Mouse (Mus musculus): ENCODE results near the gene Tgif1. TPM values are rescaled to one million over a fixed set of nuclear protein-coding genes. Genes with fewer than 3 reads are reported as not detected.

Gene Tgif1
- total and polyA plus RNA-seq, 3 experiments = 5.4 to 47.6 (median 11.0) TPM

DNA sequence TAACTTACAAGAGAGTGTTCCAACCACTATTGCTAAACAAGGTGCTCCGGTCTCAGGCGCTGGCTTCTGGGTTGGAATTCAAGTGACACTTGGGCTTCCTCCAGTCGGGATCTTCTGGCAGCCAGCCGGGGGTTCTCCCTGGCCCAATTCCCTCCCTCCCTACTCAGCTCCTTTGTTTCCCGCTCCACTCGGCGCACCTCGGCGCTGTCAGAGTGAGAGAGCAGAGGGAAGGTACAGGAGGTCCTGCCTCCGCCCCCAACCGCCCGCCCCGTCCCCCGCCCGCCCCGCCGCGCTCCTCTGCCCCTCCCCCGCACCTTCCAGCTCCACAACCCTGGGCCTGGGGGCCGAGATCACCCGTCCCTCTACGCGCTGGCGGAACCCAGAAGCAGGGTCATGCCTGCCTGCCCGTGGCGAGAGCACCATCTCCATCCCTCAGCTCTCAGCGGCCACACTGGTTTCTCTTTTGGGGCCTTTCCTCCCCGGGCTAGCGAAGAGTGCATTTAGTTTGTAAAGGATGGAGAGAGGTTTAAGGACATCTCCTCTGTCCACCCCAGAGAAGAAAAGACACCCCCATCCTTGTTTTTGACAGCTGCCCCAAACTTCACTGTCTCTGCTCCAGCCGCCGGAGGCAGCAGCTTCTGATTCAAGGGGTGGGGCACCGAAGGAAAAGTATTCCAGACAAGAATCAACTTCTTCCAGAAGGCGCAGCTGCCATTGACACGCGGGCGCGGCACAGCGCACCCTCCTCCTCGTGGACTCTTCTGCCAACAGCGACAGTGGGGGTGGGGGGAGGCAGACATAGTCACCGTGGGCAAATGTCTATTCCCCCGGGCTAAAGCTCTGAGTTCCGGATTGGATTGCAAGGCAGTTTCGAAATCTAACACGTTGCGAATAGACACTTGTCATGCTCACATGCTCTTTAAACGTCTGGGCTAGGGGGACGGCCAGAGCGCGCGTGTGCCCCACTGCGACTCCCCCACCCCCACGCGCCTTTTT is 2.1 kb downstream of the Tgif1 start:
- H3K36me3 ChIP-seq (replicated peaks) = peaks cover 2% of the 10 kb centered on the region
- H3K4me3 ChIP-seq (ENCODE audit: low read depth, low read length) = peak overlapping the region; percentile 75
- TF ChIP-seq TAL1 (conservative IDR thresholded peaks at IDR 0.05; ENCODE audit: low read depth, low read length) (no peak), GATA2 (IDR thresholded peaks at IDR 0.05; ENCODE audit: borderline replicate concordance, low read depth, low read length) (no peak), CTCF (IDR thresholded peaks at IDR 0.05; ENCODE audit: low read depth, low read length) (no peak), GATA1 (IDR thresholded peaks at IDR 0.05; ENCODE audit: borderline replicate concordance, low read length) (no peak), POLR2AphosphoS5 (IDR thresholded peaks at IDR 0.05; ENCODE audit: insufficient replicate concordance, low read depth, low read length) (no peak)
- peaks cover 24% of the 10 kb centered on the region for H3K9me3 ChIP-seq (replicated peaks)
- ATAC-seq (ENCODE audit: extremely low read depth, insufficient number of reproducible peaks, low FRiP score, poor library complexity, severe bottlenecking) (peak; percentile 23), DNase-seq (ENCODE audit: low spot score) (peak; percentile 53)
- peaks cover 3% of the 10 kb centered on the region; the same call in 1 of the 2 replicates for H3K4me1 ChIP-seq (ENCODE audit: insufficient read depth, low read depth, low read length)
- no peaks in the 10 kb centered on the region for H3K27me3 ChIP-seq (ENCODE audit: insufficient read depth, low read length)

DNA sequence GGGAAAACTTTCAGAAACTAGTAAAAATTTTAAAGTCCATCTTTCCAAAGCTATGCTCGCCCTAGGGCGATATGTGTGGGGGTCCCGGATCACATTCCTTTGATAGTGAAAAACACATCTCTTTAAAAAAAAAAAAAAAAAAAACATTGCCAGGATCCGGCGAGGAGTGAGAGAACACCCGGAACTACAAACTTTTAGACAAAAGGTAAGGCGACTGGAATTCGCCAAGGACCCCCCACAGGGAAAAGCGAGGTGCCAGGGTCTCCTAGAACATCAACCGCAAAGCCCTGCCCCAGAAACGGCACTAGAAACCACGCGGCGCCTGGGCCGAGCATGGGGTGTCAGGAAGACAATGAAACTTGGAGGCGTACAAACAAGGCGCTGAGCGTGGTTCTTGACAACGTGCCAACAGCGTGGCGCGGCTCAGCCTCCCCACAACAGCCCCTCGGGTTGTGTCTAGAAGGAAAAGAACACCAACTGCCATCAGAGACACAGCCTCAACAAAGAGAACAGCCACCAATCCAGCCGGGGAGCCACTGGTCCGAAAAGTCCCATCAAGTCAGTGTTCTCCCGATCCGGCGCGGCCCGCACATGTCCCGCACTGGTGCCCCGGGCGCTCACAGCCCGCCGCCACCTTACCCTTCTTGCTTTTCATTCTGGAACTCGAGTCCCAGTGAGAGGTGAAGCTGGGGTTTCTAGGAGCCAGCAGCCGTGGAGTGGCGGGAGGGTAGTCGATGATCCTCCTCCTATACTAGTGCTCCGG is 2.9 kb downstream of the Tgif1 start:
- Histone ChIP-seq H3K36me3 (replicated peaks) (peaks cover 9% of the 10 kb centered on the region), H3K4me3 (ENCODE audit: low read depth, low read length) (peak overlapping the region; percentile 75), H3K4me1 (ENCODE audit: insufficient read depth, low read depth, low read length) (peaks cover 6% of the 10 kb centered on the region), H3K27me3 (ENCODE audit: insufficient read depth, low read length) (no peaks in the 10 kb centered on the region), H3K9me3 (replicated peaks) (peaks cover 24% of the 10 kb centered on the region)
- TF ChIP-seq POLR2AphosphoS5 (IDR thresholded peaks at IDR 0.05; ENCODE audit: insufficient replicate concordance, low read depth, low read length) (no peak), GATA2 (IDR thresholded peaks at IDR 0.05; ENCODE audit: borderline replicate concordance, low read depth, low read length) (no peak), CTCF (IDR thresholded peaks at IDR 0.05; ENCODE audit: low read depth, low read length) (no peak), GATA1 (IDR thresholded peaks at IDR 0.05; ENCODE audit: borderline replicate concordance, low read length) (no peak), TAL1 (conservative IDR thresholded peaks at IDR 0.05; ENCODE audit: low read depth, low read length) (no peak)
- ATAC-seq (ENCODE audit: extremely low read depth, insufficient number of reproducible peaks, low FRiP score, poor library complexity, severe bottlenecking) = no peak
- no peak for DNase-seq (ENCODE audit: low spot score)

DNA sequence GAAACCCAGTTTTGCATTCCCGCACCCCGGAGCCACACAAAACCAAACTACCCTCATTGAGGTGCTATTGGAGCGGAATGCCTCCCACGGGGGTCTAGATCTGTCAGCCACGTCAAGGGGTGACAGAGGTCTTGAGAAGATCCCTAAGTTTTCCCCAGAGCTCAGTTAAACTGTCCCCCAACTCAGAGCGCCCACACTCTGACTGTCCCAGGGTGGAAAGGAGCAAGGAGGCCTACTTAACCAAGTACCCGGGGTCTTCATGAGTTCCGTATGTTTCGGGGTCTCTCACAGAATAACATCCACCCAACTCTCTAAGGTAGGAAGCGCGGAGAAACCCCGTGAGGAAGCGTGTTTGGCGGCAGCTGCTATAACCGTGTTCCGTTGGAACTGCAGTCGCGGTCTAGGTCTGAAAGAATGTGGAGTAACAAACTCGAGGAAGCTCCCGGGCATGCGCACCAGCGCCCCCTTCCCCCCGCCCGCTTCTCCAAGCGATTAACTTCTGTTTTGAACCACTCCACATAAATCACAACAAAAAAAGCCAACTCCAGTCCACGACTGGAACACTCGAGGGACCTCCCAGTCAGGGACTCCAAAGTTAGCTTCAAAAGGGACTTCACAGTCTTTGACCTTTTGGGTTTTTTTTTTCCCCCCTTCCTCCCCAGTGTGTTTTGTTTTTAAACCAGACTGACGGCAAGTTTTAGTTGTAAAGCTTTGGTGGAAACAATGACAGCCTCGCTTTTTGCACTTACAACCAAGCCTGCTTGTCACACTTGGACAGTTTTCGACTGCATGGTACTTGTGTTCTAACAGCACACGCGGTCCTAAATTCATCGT is 3.7 kb downstream of the Tgif1 start:
- H3K4me3 ChIP-seq (ENCODE audit: low read depth, low read length) = peak overlapping the region; percentile 75
- ATAC-seq (ENCODE audit: extremely low read depth, insufficient number of reproducible peaks, low FRiP score, poor library complexity, severe bottlenecking) (peak; percentile 10; the same call in 1 of the 2 replicates), DNase-seq (ENCODE audit: low spot score) (peak; percentile 22)
- peaks cover 26% of the 10 kb centered on the region for H3K9me3 ChIP-seq (replicated peaks)
- H3K27me3 ChIP-seq (ENCODE audit: insufficient read depth, low read length) = no peaks in the 10 kb centered on the region
- H3K36me3 ChIP-seq (replicated peaks) = peaks cover 17% of the 10 kb centered on the region
- peaks cover 6% of the 10 kb centered on the region for H3K4me1 ChIP-seq (ENCODE audit: insufficient read depth, low read depth, low read length)
- TF ChIP-seq CTCF (IDR thresholded peaks at IDR 0.05; ENCODE audit: low read depth, low read length) = no peak
- no peak for TF ChIP-seq GATA2 (IDR thresholded peaks at IDR 0.05; ENCODE audit: borderline replicate concordance, low read depth, low read length)
- TF ChIP-seq TAL1 (conservative IDR thresholded peaks at IDR 0.05; ENCODE audit: low read depth, low read length) = no peak
- no peak for TF ChIP-seq GATA1 (IDR thresholded peaks at IDR 0.05; ENCODE audit: borderline replicate concordance, low read length)
- no peak for TF ChIP-seq POLR2AphosphoS5 (IDR thresholded peaks at IDR 0.05; ENCODE audit: insufficient replicate concordance, low read depth, low read length)

DNA sequence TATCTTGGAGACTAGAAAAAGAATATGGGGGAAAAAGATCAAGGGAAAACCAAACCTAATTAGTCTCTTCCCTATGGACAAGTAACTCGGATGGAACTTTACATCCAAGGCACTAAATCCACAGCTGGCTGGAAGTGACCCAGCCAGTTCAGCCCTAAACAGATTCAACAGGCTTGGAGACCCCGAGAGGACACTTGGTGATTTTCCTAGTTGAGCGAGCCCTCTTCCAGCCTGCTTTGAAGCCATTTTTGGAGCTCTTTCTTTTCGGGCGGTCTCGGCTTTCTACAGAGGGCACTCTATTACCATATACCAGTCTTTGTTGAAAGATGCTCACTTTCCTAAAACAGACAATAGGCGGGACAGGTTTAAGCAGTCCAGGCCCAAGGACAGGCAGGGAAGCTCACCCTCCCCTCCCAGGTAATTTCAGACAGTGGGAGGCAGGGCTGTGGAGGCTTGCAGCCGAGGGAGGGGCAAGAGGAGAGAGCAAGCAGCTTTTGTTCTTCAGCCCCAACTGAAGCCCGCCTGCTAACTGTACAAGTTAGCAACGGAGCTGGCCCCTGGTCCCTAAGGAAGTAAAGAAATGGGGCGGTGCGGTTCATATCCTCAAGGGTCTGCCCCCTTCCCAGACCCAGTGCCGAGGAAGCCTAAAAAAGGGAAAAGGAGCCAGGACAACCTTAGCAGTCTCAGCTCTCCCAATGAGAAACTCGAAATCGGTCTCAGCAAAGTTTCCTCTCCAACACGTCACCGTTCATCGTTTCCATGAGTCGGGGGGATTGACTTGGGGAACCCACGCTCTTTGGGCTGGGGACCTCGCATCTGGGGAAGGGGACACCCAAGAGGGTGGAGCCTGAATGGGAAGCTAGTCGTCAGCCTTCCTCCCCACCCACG is 4.6 kb downstream of the Tgif1 start:
- ATAC-seq (ENCODE audit: extremely low read depth, insufficient number of reproducible peaks, low FRiP score, poor library complexity, severe bottlenecking) (no peak), DNase-seq (ENCODE audit: low spot score) (no peak)
- TF ChIP-seq GATA1 (IDR thresholded peaks at IDR 0.05; ENCODE audit: borderline replicate concordance, low read length) (no peak), CTCF (IDR thresholded peaks at IDR 0.05; ENCODE audit: low read depth, low read length) (no peak), GATA2 (IDR thresholded peaks at IDR 0.05; ENCODE audit: borderline replicate concordance, low read depth, low read length) (no peak), TAL1 (conservative IDR thresholded peaks at IDR 0.05; ENCODE audit: low read depth, low read length) (no peak), POLR2AphosphoS5 (IDR thresholded peaks at IDR 0.05; ENCODE audit: insufficient replicate concordance, low read depth, low read length) (no peak)
- Histone ChIP-seq H3K9me3 (replicated peaks) (peaks cover 26% of the 10 kb centered on the region), H3K4me3 (ENCODE audit: low read depth, low read length) (peak overlapping the region; percentile 75), H3K27me3 (ENCODE audit: insufficient read depth, low read length) (no peaks in the 10 kb centered on the region), H3K36me3 (replicated peaks) (peaks cover 24% of the 10 kb centered on the region), H3K4me1 (ENCODE audit: insufficient read depth, low read depth, low read length) (peaks cover 6% of the 10 kb centered on the region)

Measured in G1E (cell line).